In the genomic region with DNA sequence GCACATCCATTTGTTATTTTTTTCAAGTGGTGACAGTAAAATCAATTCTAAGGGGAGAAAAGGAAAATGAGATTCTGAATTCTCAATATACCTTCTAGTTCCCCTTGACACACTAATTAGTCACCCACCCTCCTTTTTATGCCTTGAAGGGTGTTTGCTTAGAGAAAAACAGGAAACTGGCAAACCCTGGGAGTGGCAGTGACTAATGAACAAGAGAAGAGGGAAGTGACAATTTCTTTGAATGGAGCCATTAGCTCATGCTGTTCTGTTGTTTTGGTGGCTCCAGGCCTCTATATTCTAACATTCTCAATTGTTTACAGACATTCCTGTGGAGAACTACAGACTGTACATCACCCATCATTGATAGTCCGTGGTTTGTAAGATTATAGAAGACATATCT, we compare ENCODE assay signal across 25 mouse cellular contexts.
DNase-seq lines count a peak whose midpoint lies in the region; ATAC-seq and TF ChIP-seq lines count a peak whose summit lies in the region.
"Had no signal": no experiment of that assay in that cellular context is flagged by ENCODE, and none has a peak within 500 bp of the region (broad histone marks: within the 10 kb centered on the region; RNA-seq: fewer than 3 reads in every experiment).

No protein-coding gene starts in this region.

- H3K9ac ChIP-seq in hindbrain, embryonic 14.5 days = no peak overlapping the region
- H3K9ac ChIP-seq in hindbrain, embryonic 13.5 days = no peak overlapping the region
- no peak overlapping the region for H3K9ac ChIP-seq in MEL (ENCODE audit: control insufficient read depth, low read depth, low read length, poor library complexity, severe bottlenecking)
- no peak overlapping the region for H3K9ac ChIP-seq in midbrain, embryonic 13.5 days (replicated peaks)
- no peak overlapping the region for H3K9ac ChIP-seq in kidney, embryonic 15.5 days
- H3K9ac ChIP-seq: heart, embryonic 13.5 days; liver, embryonic 15.5 days; lung, embryonic 15.5 days had no signal

- no peak for TF ChIP-seq CTCF in MEL (IDR thresholded peaks at IDR 0.05 in 2 of 3, conservative IDR thresholded peaks at IDR 0.05 in 1 of 3; ENCODE audit: control insufficient read depth in 1 of 3, insufficient read depth in 1 of 3, low read depth in 2 of 3, low read length in 3 of 3, poor library complexity in 1 of 3, severe bottlenecking in 1 of 3)
- no peak for TF ChIP-seq CTCF in brain, embryonic 14.5 days (IDR thresholded peaks at IDR 0.05; ENCODE audit: borderline replicate concordance, extremely low read depth, insufficient read depth, insufficient read length)

- no peaks in the 10 kb centered on the region for H3K36me3 ChIP-seq in hindbrain, embryonic 14.5 days (replicated peaks; ENCODE audit: control insufficient read depth, insufficient read depth)
- no peaks in the 10 kb centered on the region for H3K36me3 ChIP-seq in hindbrain, embryonic 13.5 days
- no peaks in the 10 kb centered on the region for H3K36me3 ChIP-seq in MEL (ENCODE audit: control insufficient read depth in 1 of 2, insufficient read depth in 2 of 2, low read length in 2 of 2)
- no peaks in the 10 kb centered on the region for H3K36me3 ChIP-seq in midbrain, embryonic 13.5 days
- no peaks in the 10 kb centered on the region for H3K36me3 ChIP-seq in kidney, embryonic 15.5 days
- H3K36me3 ChIP-seq: forebrain, embryonic 10.5 days; heart, embryonic 13.5 days; limb, embryonic 10.5 days; liver, embryonic 15.5 days; lung, embryonic 15.5 days had no signal

- H3K4me1 ChIP-seq in hindbrain, embryonic 14.5 days (replicated peaks; ENCODE audit: control insufficient read depth, insufficient read depth, low read length) = no peaks in the 10 kb centered on the region
- H3K4me1 ChIP-seq in hindbrain, embryonic 13.5 days (replicated peaks) = no peaks in the 10 kb centered on the region
- no peaks in the 10 kb centered on the region for H3K4me1 ChIP-seq in MEL (ENCODE audit: control insufficient read depth in 1 of 2, insufficient read depth in 2 of 2, low read length in 2 of 2)
- H3K4me1 ChIP-seq in midbrain, embryonic 13.5 days (replicated peaks) = no peaks in the 10 kb centered on the region
- no peaks in the 10 kb centered on the region for H3K4me1 ChIP-seq in kidney, embryonic 15.5 days
- H3K4me1 ChIP-seq: forebrain, embryonic 10.5 days; heart, embryonic 13.5 days; limb, embryonic 10.5 days; liver, embryonic 15.5 days; lung, embryonic 15.5 days had no signal

- TF ChIP-seq EP300 in MEL (IDR thresholded peaks at IDR 0.05; ENCODE audit: low read depth in 1 of 2, low read length in 2 of 2) = no peak

- DNase-seq in hindbrain, embryonic 14.5 days (ENCODE audit: low spot score) = peak; percentile 30
- peak; percentile 17 for DNase-seq in MEL (ENCODE audit: low read depth, low spot score)
- peak; percentile 52 for DNase-seq in brain, embryonic 14.5 days (ENCODE audit: low read depth)
- DNase-seq: adrenal gland, postnatal 10 days; cerebellum, adult 8-10 months; gastrocnemius, postnatal 10 days; heart, adult 2 months; kidney, adult 8-10 months; kidney, postnatal 14 days; liver; thymus, adult 2 months had no signal

- H3K27ac ChIP-seq in hindbrain, embryonic 14.5 days = no peak overlapping the region
- H3K27ac ChIP-seq in hindbrain, embryonic 13.5 days = no peak overlapping the region
- H3K27ac ChIP-seq in MEL (ENCODE audit: control insufficient read depth, low read depth, low read length) = no peak overlapping the region
- H3K27ac ChIP-seq in midbrain, embryonic 13.5 days = no peak overlapping the region
- H3K27ac ChIP-seq in kidney, embryonic 15.5 days = no peak overlapping the region
- H3K27ac ChIP-seq: forebrain, embryonic 10.5 days; heart, adult 2 months; heart, embryonic 13.5 days; layer of hippocampus, adult 2 months; limb, embryonic 10.5 days; liver, embryonic 15.5 days; lung, embryonic 15.5 days; macrophage; stomach, postnatal 0 days had no signal

- no peaks in the 10 kb centered on the region for H3K79me2 ChIP-seq in MEL (ENCODE audit: control insufficient read depth, insufficient read depth, low read length, poor library complexity)

- H3K27me3 ChIP-seq in hindbrain, embryonic 14.5 days (ENCODE audit: control insufficient read depth, insufficient read depth, low read length) = no peaks in the 10 kb centered on the region
- H3K27me3 ChIP-seq in hindbrain, embryonic 13.5 days = no peaks in the 10 kb centered on the region
- H3K27me3 ChIP-seq in MEL (ENCODE audit: control insufficient read depth in 1 of 2, insufficient read depth in 2 of 2, low read length in 2 of 2) = no peaks in the 10 kb centered on the region
- H3K27me3 ChIP-seq in midbrain, embryonic 13.5 days = no peaks in the 10 kb centered on the region
- H3K27me3 ChIP-seq in kidney, embryonic 15.5 days = no peaks in the 10 kb centered on the region
- H3K27me3 ChIP-seq: heart, embryonic 13.5 days; liver, embryonic 15.5 days; lung, embryonic 15.5 days had no signal

- no peak overlapping the region for H3K4me2 ChIP-seq in hindbrain, embryonic 14.5 days (replicated peaks)
- H3K4me2 ChIP-seq in hindbrain, embryonic 13.5 days = no peak overlapping the region
- H3K4me2 ChIP-seq in midbrain, embryonic 13.5 days (replicated peaks) = no peak overlapping the region
- no peak overlapping the region for H3K4me2 ChIP-seq in kidney, embryonic 15.5 days
- H3K4me2 ChIP-seq: heart, embryonic 13.5 days; liver, embryonic 15.5 days; lung, embryonic 15.5 days; midbrain, embryonic 11.5 days had no signal

- ATAC-seq in hindbrain, embryonic 14.5 days (ENCODE audit: low FRiP score) = no peak
- no peak for ATAC-seq in hindbrain, embryonic 13.5 days (ENCODE audit: low FRiP score)
- peak; percentile 80 for ATAC-seq in megakaryocyte, adult 5-6 weeks (ENCODE audit: poor library complexity, severe bottlenecking)
- no peak for ATAC-seq in midbrain, embryonic 13.5 days
- no peak for ATAC-seq in kidney, embryonic 15.5 days (replicated peaks; ENCODE audit: low FRiP score)
- ATAC-seq: Patski had no signal

- no peak for TF ChIP-seq POLR2A in MEL (IDR thresholded peaks at IDR 0.05; ENCODE audit: control insufficient read depth in 1 of 2, insufficient read depth in 1 of 2, low read depth in 1 of 2, low read length in 2 of 2, poor library complexity in 1 of 2)
- TF ChIP-seq POLR2A in brain, embryonic 14.5 days (IDR thresholded peaks at IDR 0.05; ENCODE audit: borderline replicate concordance, extremely low read depth, insufficient read depth, insufficient read length, poor library complexity, severe bottlenecking) = no peak

- WGBS in hindbrain, embryonic 14.5 days = 30% methylated on average over 1 of the region's 1 CpGs
- 17% methylated on average over 1 of the region's 1 CpGs for WGBS in hindbrain, embryonic 13.5 days
- WGBS in midbrain, embryonic 13.5 days = 48% methylated on average over 1 of the region's 1 CpGs
- 56% methylated on average over 1 of the region's 1 CpGs for WGBS in kidney, embryonic 15.5 days

- H3K4me3 ChIP-seq in hindbrain, embryonic 14.5 days (replicated peaks; ENCODE audit: low read length) = no peak overlapping the region
- no peak overlapping the region for H3K4me3 ChIP-seq in hindbrain, embryonic 13.5 days
- H3K4me3 ChIP-seq in MEL (ENCODE audit: control insufficient read depth in 1 of 2, insufficient read depth in 1 of 2, low read depth in 2 of 2, low read length in 2 of 2) = no peak overlapping the region
- H3K4me3 ChIP-seq in midbrain, embryonic 13.5 days (replicated peaks) = no peak overlapping the region
- H3K4me3 ChIP-seq in kidney, embryonic 15.5 days (replicated peaks) = no peak overlapping the region
- H3K4me3 ChIP-seq: forebrain, embryonic 10.5 days; heart, adult 2 months; heart, embryonic 13.5 days; layer of hippocampus, adult 2 months; limb, embryonic 10.5 days; liver, embryonic 15.5 days; lung, embryonic 15.5 days had no signal

- no peak for TF ChIP-seq RAD21 in MEL (IDR thresholded peaks at IDR 0.05; ENCODE audit: low read depth, low read length)

- no peaks in the 10 kb centered on the region for H3K9me3 ChIP-seq in hindbrain, embryonic 14.5 days (ENCODE audit: control insufficient read depth, low read length)
- H3K9me3 ChIP-seq in hindbrain, embryonic 13.5 days = no peaks in the 10 kb centered on the region
- no peaks in the 10 kb centered on the region for H3K9me3 ChIP-seq in MEL (replicated peaks; ENCODE audit: insufficient read depth, low read length)
- H3K9me3 ChIP-seq in midbrain, embryonic 13.5 days = no peaks in the 10 kb centered on the region
- H3K9me3 ChIP-seq in kidney, embryonic 15.5 days (replicated peaks) = no peaks in the 10 kb centered on the region
- H3K9me3 ChIP-seq: forebrain, embryonic 10.5 days; heart, embryonic 13.5 days; limb, embryonic 10.5 days; liver, embryonic 15.5 days; lung, embryonic 15.5 days had no signal

TF ChIP-seq in MEL, 35 proteins besides CTCF, POLR2A, EP300 and RAD21:
- TF ChIP-seq BHLHE40 (IDR thresholded peaks at IDR 0.05; ENCODE audit: borderline replicate concordance, low read depth, low read length) = no peak
- TF ChIP-seq ZKSCAN1 (IDR thresholded peaks at IDR 0.05; ENCODE audit: low read depth, low read length) = no peak
- no peak for TF ChIP-seq TCF12 (IDR thresholded peaks at IDR 0.05; ENCODE audit: low read depth, low read length)
- no peak for TF ChIP-seq POLR2AphosphoS5 (IDR thresholded peaks at IDR 0.05; ENCODE audit: borderline replicate concordance, low read depth, low read length)
- TF ChIP-seq JUND (IDR thresholded peaks at IDR 0.05; ENCODE audit: low read depth, low read length) = no peak
- TF ChIP-seq USF2 (IDR thresholded peaks at IDR 0.05; ENCODE audit: borderline replicate concordance in 1 of 2, insufficient read depth in 1 of 2, low read depth in 1 of 2, low read length in 2 of 2) = no peak
- TF ChIP-seq MAZ (IDR thresholded peaks at IDR 0.05; ENCODE audit: low read depth, low read length) = no peak
- no peak for TF ChIP-seq E2F4 (IDR thresholded peaks at IDR 0.05; ENCODE audit: borderline replicate concordance, low read depth, low read length)
- no peak for TF ChIP-seq MAFK (IDR thresholded peaks at IDR 0.05; ENCODE audit: borderline replicate concordance, low read depth, low read length)
- no peak for TF ChIP-seq MYB (IDR thresholded peaks at IDR 0.05; ENCODE audit: low read depth, low read length)
- no peak for TF ChIP-seq GABPA (IDR thresholded peaks at IDR 0.05; ENCODE audit: low read depth, low read length)
